Mouse (Mus musculus): ENCODE results near the gene Gm21663. TPM values are rescaled to one million over a fixed set of nuclear protein-coding genes. Genes with fewer than 3 reads are reported as not detected.
"Not testable (repeated sequence)": the region's sequence is repeated elsewhere in the genome, so short reads cannot be mapped to it uniquely, and the experiment has no call there.

The Gm21663 gene
- not detected for total RNA-seq (2021)
- long read RNA-seq, experiment 1 = 0 reads
- long read RNA-seq, experiment 2 = 0 reads

GRCm38 (mm10) chr5:25942281-25942680 lies at the start of gene Gm21663:
TSS of gene Gm21663 (minus strand) at chr5:25942381.
- intact Hi-C loops (cut with DNase I); DNase-seq (ENCODE audit: low spot score in 2 of 2): not testable (repeated sequence)

DNA sequence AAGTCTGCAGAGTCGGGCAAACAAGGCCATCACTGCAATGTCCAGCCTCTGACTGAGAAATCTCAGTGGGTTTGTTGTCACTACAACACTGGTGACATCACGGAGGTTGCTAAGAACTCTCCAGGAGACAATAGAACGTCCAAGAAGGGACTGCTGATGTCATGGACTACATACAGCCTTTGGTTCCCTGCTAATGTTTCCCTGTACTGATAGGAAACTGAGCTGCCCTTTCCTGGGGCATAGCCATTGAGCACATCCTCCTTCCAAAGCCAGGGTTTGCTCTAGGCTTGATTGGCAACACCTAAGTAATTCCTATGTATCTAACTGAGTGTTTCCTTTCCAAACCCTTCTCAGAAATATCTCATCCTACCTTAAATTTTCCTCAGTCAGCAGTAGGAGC lies 46.4 kb upstream of the Gm21663 start, which contains the start of gene Gm21698:
Gene Gm21698, minus strand, starts transcription at position 101 of the 400 bp plus-strand sequence.
- DNase-seq (ENCODE audit: low spot score in 2 of 2); intact Hi-C loops (cut with DNase I): not testable (repeated sequence)

DNA sequence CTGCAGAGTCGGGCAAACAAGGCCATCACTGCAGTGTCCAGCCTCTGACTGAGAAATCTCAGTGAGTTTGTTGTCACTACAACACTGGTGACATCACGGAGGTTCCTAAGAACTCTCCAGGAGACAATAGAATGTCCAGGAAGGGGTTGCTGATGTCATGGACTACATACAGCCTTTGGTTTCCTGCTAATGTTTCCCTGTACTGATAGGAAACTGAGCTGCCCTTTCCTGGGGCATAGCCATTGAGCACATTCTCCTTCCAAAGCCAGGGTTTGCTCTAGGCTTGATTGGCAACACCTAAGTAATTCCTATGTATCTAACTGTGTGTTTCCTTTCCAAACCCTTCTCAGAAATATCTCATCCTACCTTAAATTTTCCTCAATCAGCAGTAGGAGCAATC lies 30.4 kb upstream of the Gm21663 start, which contains the start of gene Gm21680:
Gene Gm21680, minus strand, starts transcription at position 101 of the 400 bp plus-strand sequence.
- DNase-seq (ENCODE audit: low spot score in 2 of 2); intact Hi-C loops (cut with DNase I): not testable (repeated sequence)

DNA sequence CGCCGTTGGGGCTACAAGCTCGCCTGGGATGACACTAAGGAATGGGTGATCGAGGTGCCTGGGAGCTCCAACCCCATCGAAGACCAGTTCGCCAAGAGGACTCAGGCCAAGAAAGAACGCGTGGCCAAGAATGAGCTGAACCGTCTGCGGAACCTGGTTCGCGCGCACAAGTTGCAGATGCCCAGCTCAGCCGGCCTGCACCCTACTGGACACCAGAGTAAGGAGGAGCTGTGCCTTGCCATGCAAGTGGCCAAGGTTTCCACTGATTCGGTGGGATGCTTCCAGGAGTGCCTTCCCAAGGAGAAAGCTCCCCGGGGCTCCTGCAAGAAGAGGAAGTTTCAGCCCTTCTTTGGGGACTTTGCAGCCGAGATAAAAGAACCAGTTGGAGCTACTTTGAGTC lies 14.9 kb upstream of the Gm21663 start:
- DNase-seq (ENCODE audit: low spot score in 2 of 2); intact Hi-C loops (cut with DNase I): not testable (repeated sequence)

GRCm38 (mm10) chr5:25956611-25957010 lies 14.4 kb upstream of the Gm21663 start:
- intact Hi-C loops (cut with DNase I); DNase-seq (ENCODE audit: low spot score in 2 of 2): not testable (repeated sequence)

GRCm38 (mm10) chr5:25954317-25954716 lies 12.1 kb upstream of the Gm21663 start, which contains the start of gene Gm21671:
TSS of gene Gm21671 (minus strand) at chr5:25954417.
- intact Hi-C loops (cut with DNase I); DNase-seq (ENCODE audit: low spot score in 2 of 2): not testable (repeated sequence)

- intact Hi-C loops (cut with DNase I); DNase-seq (ENCODE audit: low spot score in 2 of 2): not testable (repeated sequence)
Measured at GRCm38 (mm10) chr5:25945391-25945790, 3.2 kb upstream of the Gm21663 start.

DNA sequence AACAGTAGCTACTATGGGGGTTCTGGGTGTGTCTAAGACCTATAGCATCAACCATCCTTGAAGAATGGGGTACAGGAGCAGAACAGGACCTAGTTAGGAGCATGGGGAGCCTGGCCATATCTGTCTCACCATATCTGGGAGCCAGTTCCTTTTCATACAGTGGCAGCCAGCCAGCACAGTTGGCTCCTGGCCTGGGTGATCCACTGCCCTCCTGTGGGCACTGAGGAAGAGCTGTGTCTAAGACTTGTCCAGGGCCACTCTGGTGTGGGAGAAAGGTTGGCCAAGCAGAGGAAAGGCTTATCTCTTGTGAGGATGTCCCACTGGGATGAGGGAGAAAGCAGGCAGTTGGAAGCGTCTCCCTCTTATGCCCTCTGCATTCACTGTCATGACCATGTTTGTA lies 50.9 kb downstream of the Gm21663 start:
- intact Hi-C loops (cut with DNase I) = no loop called here
- no peak for DNase-seq (ENCODE audit: low spot score in 2 of 2)

- intact Hi-C loops (cut with DNase I) = no loop called here
- no peak for DNase-seq (ENCODE audit: low spot score in 2 of 2)
Measured at GRCm38 (mm10) chr5:25889746-25890382, 52.3 kb downstream of the Gm21663 start.

DNA sequence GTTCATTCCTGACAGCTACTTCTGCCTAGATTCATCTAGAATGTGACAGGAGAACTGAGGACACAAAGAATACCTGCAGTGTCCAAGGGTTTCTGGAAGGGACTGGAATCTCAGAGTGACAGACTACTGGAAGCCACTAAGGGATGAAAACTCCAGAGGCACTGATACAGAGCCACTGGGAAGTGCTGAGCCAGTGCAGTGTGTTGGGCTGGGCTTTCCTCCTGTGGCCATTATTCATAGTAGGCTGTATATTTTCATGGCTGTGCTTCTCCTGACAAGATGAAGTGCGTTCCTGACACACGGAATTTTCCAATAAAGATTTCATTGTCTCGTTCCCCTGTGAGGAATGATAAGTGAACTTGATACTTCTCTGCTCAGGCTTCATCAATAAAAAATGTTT lies 55.5 kb downstream of the Gm21663 start:
- DNase-seq (ENCODE audit: low spot score in 2 of 2) = no peak
- intact Hi-C loops (cut with DNase I) = no loop called here

Other genes starting within 250 kb of the Gm21663 start
- 1 to 10 TPM; 4.6 to 5.6 TPM for gene Xrcc2, start 236.6 kb downstream of the Gm21663 start, total RNA-seq (2021)
- gene Actr3b, start 182.4 kb downstream of the Gm21663 start, total RNA-seq (2021) = 100 to 1,000 TPM; 191 to 211 TPM
- not detected for gene Gm21671, start 12.0 kb upstream of the Gm21663 start, total RNA-seq (2021)
- not detected for gene Gm21680, start 30.3 kb upstream of the Gm21663 start, total RNA-seq (2021)
- gene Gm21698, start 46.3 kb upstream of the Gm21663 start, total RNA-seq (2021) = not detected
- gene Gm1979, start 62.4 kb upstream of the Gm21663 start, total RNA-seq (2021) = not detected
- not detected for gene Gm5862, start 80.5 kb upstream of the Gm21663 start, total RNA-seq (2021)
- not detected for gene Speer4a, start 97.2 kb upstream of the Gm21663 start, total RNA-seq (2021)
- gene Gm7347, start 116.2 kb upstream of the Gm21663 start, total RNA-seq (2021) = not detected
- not detected for gene Gm10471, start 146.9 kb upstream of the Gm21663 start, total RNA-seq (2021)
- not detected for gene 5031410I06Rik, start 163.0 kb upstream of the Gm21663 start, total RNA-seq (2021)
- not detected for gene Gm10220, start 179.0 kb upstream of the Gm21663 start, total RNA-seq (2021)

Measured in left cerebral cortex, postnatal 14 days (tissue).